Mouse (Mus musculus) thymus, postnatal 10 days (tissue): Measurements from ENCODE around the gene Vmn1r130.
"Not testable (repeated sequence)": the region's sequence is repeated elsewhere in the genome, so short reads cannot be mapped to it uniquely, and the experiment has no call there.

Experiments used
- DNase-seq, 2 experiments: peaks; one replicate each; pipeline ENCODE4 v3.0.0; 2021; ENCODE audit warnings: low spot score in 2 of 2

Vmn1r130 gene

DNA sequence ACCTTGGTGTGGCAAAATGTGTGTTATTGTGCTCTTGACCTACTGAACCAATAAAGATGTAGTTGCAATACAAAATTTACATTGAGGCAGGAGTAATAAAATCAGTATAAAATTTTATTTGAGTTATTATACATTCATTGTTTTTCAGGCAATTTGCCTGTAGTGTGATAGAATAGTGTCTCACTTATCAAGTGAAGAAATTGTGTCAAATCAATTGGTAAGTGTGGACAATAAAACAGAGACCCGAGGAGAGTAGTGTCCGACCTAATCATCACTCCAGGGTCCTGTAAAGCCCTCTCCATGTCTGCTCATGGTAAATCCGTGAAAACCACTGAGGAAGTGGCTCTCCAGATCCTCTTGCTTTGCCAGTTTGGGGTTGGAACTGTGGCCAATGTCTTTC, at the start of gene Vmn1r130:
TSS of gene Vmn1r130 (plus strand) at position 301 of the 400 bp plus-strand sequence.
- not testable (repeated sequence) for DNase-seq

- not testable (repeated sequence) for DNase-seq
Observed at GRCm38 (mm10) chr7:21545990-21546389, 34.4 kb downstream of the Vmn1r130 start, which contains the start of gene Vmn1r131. Vmn1r131 (minus strand) TSS chr7:21546090.
